31 mouse cellular contexts compared by ENCODE assay signal in genomic region chr13:118293728-118294127, GRCm38 (mm10).
"Had no signal": no experiment of that assay in that cellular context is flagged by ENCODE, and none has a peak within 500 bp of the region (broad histone marks: within the 10 kb centered on the region; RNA-seq: fewer than 3 reads in every experiment).

No protein-coding gene starts in this region.

- DNase-seq: heart, postnatal 10 days; heart, postnatal 14 days; heart, postnatal 36 days; heart, postnatal 4 days; kidney, adult 11 months; kidney, adult 18-20 months; kidney, adult 2 months; kidney, adult 8-10 months; kidney, adult 9 months; kidney, postnatal 10 days; kidney, postnatal 14 days; kidney, postnatal 25 days; kidney, postnatal 36 days; kidney, postnatal 4 days; layer of hippocampus, adult 9-11 months; layer of hippocampus, postnatal 36 days had no signal

- H3K4me3 ChIP-seq: heart, embryonic 12.5 days; heart, embryonic 13.5 days; heart, embryonic 15.5 days; hindbrain, embryonic 10.5 days; hindbrain, embryonic 12.5 days; hindbrain, embryonic 13.5 days; hindbrain, embryonic 15.5 days; intestine, embryonic 15.5 days; kidney, embryonic 15.5 days; layer of hippocampus, adult 2 months; left cerebral cortex, adult 2 months had no signal

- H3K27ac ChIP-seq: heart, embryonic 13.5 days; heart, embryonic 15.5 days; hindbrain, embryonic 10.5 days; hindbrain, embryonic 12.5 days; hindbrain, embryonic 13.5 days; hindbrain, embryonic 14.5 days; hindbrain, embryonic 15.5 days; hindbrain, postnatal 0 days; intestine, embryonic 15.5 days; kidney, embryonic 15.5 days; kidney, postnatal 0 days; layer of hippocampus, adult 2 months; left cerebral cortex, adult 2 months had no signal

- H3K4me2 ChIP-seq: heart, embryonic 11.5 days; heart, embryonic 12.5 days; heart, embryonic 13.5 days; heart, embryonic 15.5 days; hindbrain, embryonic 12.5 days; hindbrain, embryonic 13.5 days; hindbrain, embryonic 14.5 days; hindbrain, embryonic 15.5 days; intestine, embryonic 15.5 days; kidney, embryonic 15.5 days had no signal

- H3K4me1 ChIP-seq: heart, embryonic 12.5 days; heart, embryonic 13.5 days; heart, embryonic 15.5 days; hindbrain, embryonic 10.5 days; hindbrain, embryonic 12.5 days; hindbrain, embryonic 13.5 days; hindbrain, embryonic 15.5 days; intestine, embryonic 15.5 days; kidney, embryonic 15.5 days had no signal

- H3K27me3 ChIP-seq: heart, embryonic 12.5 days; heart, embryonic 13.5 days; heart, embryonic 15.5 days; hindbrain, embryonic 12.5 days; hindbrain, embryonic 13.5 days; hindbrain, embryonic 15.5 days; intestine, embryonic 15.5 days; kidney, embryonic 15.5 days had no signal

- H3K9ac ChIP-seq: heart, embryonic 12.5 days; heart, embryonic 13.5 days; heart, embryonic 15.5 days; hindbrain, embryonic 12.5 days; hindbrain, embryonic 13.5 days; hindbrain, embryonic 14.5 days; hindbrain, embryonic 15.5 days; intestine, embryonic 15.5 days; kidney, embryonic 15.5 days had no signal

- H3K36me3 ChIP-seq: heart, embryonic 12.5 days; heart, embryonic 13.5 days; heart, embryonic 15.5 days; hindbrain, embryonic 10.5 days; hindbrain, embryonic 12.5 days; hindbrain, embryonic 13.5 days; hindbrain, embryonic 15.5 days; intestine, embryonic 15.5 days; kidney, embryonic 15.5 days had no signal

- H3K9me3 ChIP-seq: heart, embryonic 12.5 days; heart, embryonic 13.5 days; heart, embryonic 15.5 days; hindbrain, embryonic 10.5 days; hindbrain, embryonic 12.5 days; hindbrain, embryonic 13.5 days; hindbrain, embryonic 15.5 days; intestine, embryonic 15.5 days; kidney, embryonic 15.5 days had no signal
